Mouse (Mus musculus): ENCODE data around the gene Fbxw9.

The Fbxw9 gene

GRCm38 (mm10) chr8:85071041-85071440, 11.2 kb downstream of the Fbxw9 start:
- ChIA-PET CTCF (interaction anchor here in 3 of 4 experiments (0.6 to 3.6 kb wide), 12 partner anchors 9 to 335 kb away, joined by 3 to 22 read pairs (median 4); partner anchors contain the start of genes Wdr83os (in 2 of the 3), Man2b1 (in 1 of the 3), Mast1 (in 1 of the 3) and Wdr83 (in 1 of the 3)), POLR2A (interaction anchor here (0.6 to 12.9 kb wide), 146 partner anchors 9 to 1806 kb away, joined by 3 to 479 read pairs (median 6); partner anchors contain the start of genes Junb (in 4 of the 4), Man2b1 (in 4 of the 4), Tnpo2 (in 4 of the 4) and Wdr83 (in 4 of the 4))

GRCm38 (mm10) chr8:85071514-85072281, 11.8 kb downstream of the Fbxw9 start, which contains the start of gene Dhps:
Gene Dhps, plus strand, starts transcription at chr8:85071757.
- ChIA-PET CTCF (interaction anchor here (0.6 to 3.6 kb wide), 21 partner anchors 9 to 486 kb away, joined by 3 to 22 read pairs (median 4); partner anchors contain the start of genes Wdr83os (in 3 of the 4), Fbxw9 (in 1 of the 4), Man2b1 (in 1 of the 4) and Mast1 (in 1 of the 4)), POLR2A (interaction anchor here (0.5 to 12.9 kb wide), 179 partner anchors 9 to 1805 kb away, joined by 3 to 479 read pairs (median 5); partner anchors contain the start of genes Junb (in 4 of the 4), Man2b1 (in 4 of the 4), Tnpo2 (in 4 of the 4) and Trir (in 4 of the 4))

DNA sequence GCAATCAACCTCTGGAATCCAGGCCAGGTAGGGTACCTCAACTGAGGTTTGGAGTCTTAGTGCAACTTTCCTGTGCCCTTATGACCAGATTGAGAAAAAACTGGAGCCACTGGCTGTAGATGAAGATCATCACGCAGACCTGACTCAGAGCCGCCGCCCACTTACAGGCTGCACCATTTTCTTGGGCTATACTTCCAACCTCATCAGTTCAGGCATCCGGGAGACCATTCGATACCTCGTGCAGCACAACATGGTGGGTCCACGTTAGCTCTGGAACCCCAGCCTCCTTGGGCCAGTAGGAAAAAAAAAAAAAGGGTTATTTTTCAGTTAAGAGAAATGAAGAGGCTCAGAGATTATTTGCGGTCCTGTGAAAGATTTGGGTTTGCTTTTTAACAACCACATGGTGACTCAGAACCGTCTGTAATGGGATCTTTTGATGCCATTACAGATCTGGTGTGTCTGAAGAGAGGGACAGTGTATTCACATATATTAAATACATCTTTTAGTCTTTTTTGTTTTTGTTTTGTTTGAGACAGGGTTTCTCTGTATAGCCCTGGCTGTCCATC, 12.6 kb downstream of the Fbxw9 start:
- ChIA-PET CTCF (interaction anchor here in 3 of 4 experiments (0.6 to 3.6 kb wide), 15 partner anchors 8 to 178 kb away, joined by 3 to 22 read pairs (median 4); partner anchors contain the start of genes Wdr83os (in 3 of the 3), Fbxw9 (in 1 of the 3), Man2b1 (in 1 of the 3) and Wdr83 (in 1 of the 3)), POLR2A (interaction anchor here (0.5 to 12.9 kb wide), 139 partner anchors 8 to 1595 kb away, joined by 3 to 479 read pairs (median 6); partner anchors contain the start of genes Man2b1 (in 4 of the 4), Tnpo2 (in 4 of the 4), Trir (in 4 of the 4) and Wdr83 (in 4 of the 4))

GRCm38 (mm10) chr8:85073041-85073612, 13.3 kb downstream of the Fbxw9 start:
- POLR2A ChIA-PET, result interaction anchor here (0.5 to 12.9 kb wide), 32 partner anchors 10 to 1596 kb away, joined by 3 to 479 read pairs (median 22); partner anchors contain the start of genes Fbxw9 (in 3 of the 4), Man2b1 (in 3 of the 4), Asna1 (in 2 of the 4) and Junb (in 2 of the 4)
- CTCF ChIA-PET, result interaction anchor here in 1 of 4 experiments (1.2 to 3.6 kb wide), 5 partner anchors 10 to 84 kb away, joined by 3 to 22 read pairs (median 5); partner anchors contain the start of genes Fbxw9 and Man2b1

DNA sequence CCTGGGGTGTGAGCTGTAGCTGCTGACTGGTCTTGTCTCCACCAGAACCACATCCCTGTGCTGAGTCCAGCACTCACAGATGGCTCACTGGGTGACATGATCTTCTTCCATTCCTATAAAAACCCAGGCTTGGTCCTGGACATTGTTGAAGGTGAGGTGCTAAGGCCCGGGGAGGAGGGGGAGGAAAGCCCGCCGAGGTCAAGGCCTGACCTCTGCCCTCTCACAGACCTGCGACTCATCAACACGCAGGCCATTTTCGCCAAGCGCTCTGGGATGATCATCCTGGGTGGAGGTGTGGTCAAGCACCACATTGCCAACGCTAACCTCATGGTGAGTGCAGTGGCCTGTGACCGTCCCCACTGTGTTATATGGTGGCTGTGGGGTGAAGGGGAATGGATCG, 14.3 kb downstream of the Fbxw9 start:
- CTCF ChIA-PET, result interaction anchor here in 1 of 4 experiments (0.6 to 3.6 kb wide), 2 partner anchors 9 to 14 kb away, joined by 3 to 22 read pairs; partner anchors contain the start of gene Man2b1
- POLR2A ChIA-PET, result interaction anchor here in 2 of 4 experiments (1.0 to 12.9 kb wide), 11 partner anchors 9 to 96 kb away, joined by 3 to 479 read pairs (median 28); partner anchors contain the start of genes Fbxw9 (in 2 of the 2), Man2b1 (in 2 of the 2), Junb (in 1 of the 2) and Tnpo2 (in 1 of the 2)

- ChIA-PET POLR2A (interaction anchor here in 2 of 4 experiments (0.8 to 12.9 kb wide), 11 partner anchors 9 to 226 kb away, joined by 3 to 479 read pairs (median 10); partner anchors contain the start of genes Fbxw9 (in 2 of the 2), Man2b1 (in 2 of the 2), Tnpo2 (in 1 of the 2) and Trir (in 1 of the 2)), CTCF (interaction anchor here in 1 of 4 experiments (0.6 to 3.1 kb wide), 4 partner anchors 13 to 77 kb away, joined by 3 to 8 read pairs (median 4); no protein-coding TSS in a partner anchor)
Measured at GRCm38 (mm10) chr8:85074617-85075016, 14.8 kb downstream of the Fbxw9 start.

DNA sequence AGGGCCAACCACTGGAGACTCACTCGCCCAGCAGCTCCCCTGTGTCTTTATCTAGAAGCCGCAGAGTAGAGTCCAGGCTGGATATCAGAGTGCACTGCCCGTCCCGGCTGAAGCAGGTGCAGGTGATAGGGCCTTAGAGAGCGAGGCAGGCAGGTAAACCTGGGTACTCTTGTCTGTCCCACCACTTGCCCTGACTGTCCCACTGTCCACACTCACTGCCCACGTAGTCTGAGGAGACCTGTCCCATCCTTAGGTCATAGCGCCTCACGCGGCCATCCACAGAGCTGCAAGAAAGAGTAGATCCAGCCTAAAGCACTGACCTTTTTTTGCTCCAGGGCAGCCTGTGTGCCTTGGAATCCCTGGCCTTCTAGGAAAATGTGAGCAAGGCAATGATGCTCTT, 16.1 kb downstream of the Fbxw9 start:
- ChIA-PET POLR2A (interaction anchor here (0.5 to 12.9 kb wide), 41 partner anchors 9 to 397 kb away, joined by 3 to 479 read pairs (median 6); partner anchors contain the start of genes Fbxw9 (in 3 of the 4), Tnpo2 (in 3 of the 4), Trir (in 2 of the 4) and Asna1 (in 1 of the 4)), CTCF (interaction anchor here (0.6 to 3.1 kb wide), 57 partner anchors 10 to 1648 kb away, joined by 3 to 32 read pairs (median 4); partner anchors contain the start of genes Tnpo2 (in 2 of the 4), Asna1 (in 1 of the 4), Fbxw9 (in 1 of the 4) and Gcdh (in 1 of the 4))

GRCm38 (mm10) chr8:85076993-85077392, 17.1 kb downstream of the Fbxw9 start:
- CTCF ChIA-PET, result interaction anchor here (0.5 to 3.1 kb wide), 53 partner anchors 9 to 1035 kb away, joined by 3 to 32 read pairs (median 4); partner anchors contain the start of genes Asna1 (in 1 of the 4), Cks1brt (in 1 of the 4), Fbxw9 (in 1 of the 4) and Gcdh (in 1 of the 4)
- POLR2A ChIA-PET, result interaction anchor here (0.5 to 12.9 kb wide), 51 partner anchors 8 to 396 kb away, joined by 3 to 479 read pairs (median 4); partner anchors contain the start of genes Fbxw9 (in 3 of the 4), Tnpo2 (in 3 of the 4), Trir (in 2 of the 4) and Asna1 (in 1 of the 4)

DNA sequence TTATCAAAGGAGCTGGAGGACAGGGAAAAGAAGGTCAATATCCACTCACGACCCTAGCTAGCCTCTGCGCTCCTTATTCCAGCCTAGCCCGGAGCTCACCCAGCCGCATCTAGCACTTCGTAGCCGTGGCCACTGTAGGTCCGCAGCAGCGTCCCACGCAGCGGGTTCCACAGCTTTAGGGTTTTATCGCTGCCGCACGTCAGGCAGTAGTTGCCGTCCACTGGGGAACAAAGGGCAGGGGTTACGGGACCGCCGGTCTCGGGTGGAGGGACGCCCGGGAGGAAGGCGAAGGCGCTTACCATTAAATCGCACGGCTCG, 20.3 kb downstream of the Fbxw9 start:
- ChIA-PET CTCF (interaction anchor here in 3 of 4 experiments (0.7 to 2.0 kb wide), 7 partner anchors 8 to 152 kb away, joined by 3 to 18 read pairs (median 4); partner anchors contain the start of gene Dhps (in 3 of the 3)), POLR2A (interaction anchor here (0.6 to 12.9 kb wide), 38 partner anchors 7 to 352 kb away, joined by 3 to 479 read pairs (median 5); partner anchors contain the start of genes Dhps (in 4 of the 4), Fbxw9 (in 2 of the 4), Tnpo2 (in 2 of the 4) and Trir (in 2 of the 4))

DNA sequence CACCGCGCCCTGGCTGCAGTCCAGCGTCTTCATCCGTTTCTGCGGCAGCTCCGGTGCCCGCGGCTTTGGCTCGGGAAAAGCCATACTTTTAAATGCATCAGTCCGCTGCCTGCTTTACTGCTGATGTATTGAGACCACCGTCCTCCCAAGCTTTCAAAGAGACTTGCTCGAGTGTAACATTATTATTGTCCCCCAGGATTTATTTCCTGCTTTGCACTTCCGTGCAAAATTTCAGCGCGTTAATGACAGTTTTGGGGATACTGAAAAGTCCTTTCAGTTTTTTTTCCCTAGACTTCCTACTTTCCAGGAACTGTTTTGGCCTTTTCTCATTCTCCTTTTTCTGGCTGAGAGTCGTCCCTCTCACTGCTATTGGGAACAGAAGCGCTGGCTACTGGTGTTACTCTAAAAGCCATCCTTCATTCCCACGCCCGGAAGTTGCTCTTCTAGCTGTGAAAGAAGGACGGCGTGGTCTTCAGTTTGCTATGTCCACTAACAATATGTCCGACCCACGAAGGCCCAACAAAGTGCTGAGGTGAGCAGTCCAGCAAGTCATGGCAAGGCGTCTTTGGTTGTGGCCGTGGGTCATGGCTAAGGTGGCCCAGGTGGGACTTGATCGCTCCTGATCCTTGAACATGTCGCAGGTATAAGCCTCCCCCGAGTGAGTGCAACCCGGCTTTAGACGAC, 20.8 kb downstream of the Fbxw9 start, which contains the start of gene Wdr83os:
Wdr83os (plus strand) TSS at position 209 of the 684 bp plus-strand sequence.
- ChIA-PET POLR2A (interaction anchor here (0.6 to 12.9 kb wide), 44 partner anchors 7 to 353 kb away, joined by 3 to 479 read pairs (median 4); partner anchors contain the start of genes Dhps (in 4 of the 4), Fbxw9 (in 2 of the 4), Tnpo2 (in 2 of the 4) and Trir (in 2 of the 4)), CTCF (interaction anchor here (0.5 to 2.0 kb wide), 9 partner anchors 9 to 331 kb away, joined by 3 to 18 read pairs (median 3); partner anchors contain the start of gene Dhps (in 3 of the 4))

DNA sequence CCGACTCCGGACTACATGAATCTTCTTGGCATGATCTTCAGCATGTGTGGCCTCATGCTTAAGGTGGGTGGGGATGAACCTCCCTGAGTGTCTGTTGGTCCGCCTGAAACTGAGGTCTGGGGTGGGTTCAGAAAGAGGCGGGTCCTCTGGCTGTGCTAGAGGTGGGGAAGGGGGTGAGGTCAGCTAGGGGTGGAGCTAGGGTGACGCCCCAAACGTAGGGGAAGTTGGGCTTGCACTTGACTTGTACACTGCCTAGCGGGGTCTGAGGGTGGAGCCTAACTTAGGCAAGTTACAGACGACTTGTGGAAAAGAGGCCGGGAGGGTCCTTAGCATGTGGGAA, 21.3 kb downstream of the Fbxw9 start, which contains the start of gene Wdr83:
Wdr83 (minus strand) TSS at position 91 of the 340 bp plus-strand sequence.
- POLR2A ChIA-PET, result interaction anchor here (0.6 to 12.9 kb wide), 37 partner anchors 7 to 392 kb away, joined by 3 to 479 read pairs (median 5); partner anchors contain the start of genes Dhps (in 4 of the 4), Fbxw9 (in 2 of the 4), Tnpo2 (in 2 of the 4) and Calr (in 1 of the 4)
- CTCF ChIA-PET, result interaction anchor here in 2 of 4 experiments (0.5 to 2.0 kb wide), 5 partner anchors 9 to 331 kb away, joined by 3 to 18 read pairs (median 3); partner anchors contain the start of gene Dhps (in 1 of the 2)

GRCm38 (mm10) chr8:85082169-85082568, 22.3 kb downstream of the Fbxw9 start:
- POLR2A ChIA-PET, result interaction anchor here in 3 of 4 experiments (0.5 to 12.9 kb wide), 27 partner anchors 9 to 235 kb away, joined by 3 to 479 read pairs (median 13); partner anchors contain the start of genes Dhps (in 3 of the 3), Fbxw9 (in 2 of the 3), Tnpo2 (in 2 of the 3) and Asna1 (in 1 of the 3)
- CTCF ChIA-PET, result interaction anchor here in 1 of 4 experiments (0.9 to 2.0 kb wide), 2 partner anchors 10 to 69 kb away, joined by 3 to 18 read pairs; partner anchors contain the start of gene Dhps

- POLR2A ChIA-PET, result interaction anchor here (0.6 to 11.1 kb wide), 68 partner anchors 9 to 752 kb away, joined by 3 to 275 read pairs (median 5); partner anchors contain the start of genes Dhps (in 4 of the 4), Trir (in 3 of the 4), Vps35 (in 3 of the 4) and Asna1 (in 2 of the 4)
- CTCF ChIA-PET, result interaction anchor here (0.5 to 1.7 kb wide), 12 partner anchors 11 to 1815 kb away, joined by 3 to 22 read pairs (median 4); partner anchors contain the start of gene Dhps (in 1 of the 4)
Measured at GRCm38 (mm10) chr8:85083108-85083813, 23.4 kb downstream of the Fbxw9 start, which contains the start of gene Man2b1. Gene Man2b1, plus strand, starts transcription at chr8:85083270.

- ChIA-PET POLR2A (interaction anchor here in 3 of 4 experiments (0.6 to 11.1 kb wide), 9 partner anchors 11 to 208 kb away, joined by 3 to 275 read pairs (median 21); partner anchors contain the start of genes Dhps (in 3 of the 3), Fbxw9 (in 1 of the 3) and Tnpo2 (in 1 of the 3)), CTCF (interaction anchor here in 1 of 4 experiments (0.6 to 3.2 kb wide), 2 partner anchors 8 to 441 kb away, joined by 3 to 19 read pairs; no protein-coding TSS in a partner anchor)
Measured at GRCm38 (mm10) chr8:85084633-85085032, 24.8 kb downstream of the Fbxw9 start.
